8 mouse cellular contexts compared by ENCODE assay signal in genomic region chr6:88901947-88902820, GRCm38 (mm10). TPM values are rescaled to one million over a fixed set of nuclear protein-coding genes. Genes with fewer than 3 reads are reported as not detected.
A peak's percentile ranks its signal among the peaks of the same experiment; 100 is the strongest.
DNase-seq lines count a peak whose midpoint lies in the region; ATAC-seq lines count a peak whose summit lies in the region.

Tpra1 (plus strand) TSS chr6:88902251.

- H3K4me2 ChIP-seq in hindbrain, embryonic 11.5 days (replicated peaks; ENCODE audit: low read depth, low read length), result peak within 1 kb of the TSS; percentile 93

- H3K4me1 ChIP-seq in hindbrain, embryonic 11.5 days (replicated peaks; ENCODE audit: control insufficient read depth, insufficient read depth, low read length), result peaks cover 12% of the 10 kb centered on the region; the same call in 1 of the 2 replicates

- DNase-seq in MN1 (ENCODE audit: low spot score), result peak; percentile 95
- peak; percentile 95 for DNase-seq in cerebellum, adult 9-10 months
- DNase-seq in frontal cortex, adult 2 months (ENCODE audit: extremely low spot score in 1 of 2, low spot score in 1 of 2), result peak; percentile 95 to 98
- DNase-seq in hindbrain, embryonic 11.5 days (ENCODE audit: low spot score), result peak; percentile 92
- peak; percentile 91 to 94 for DNase-seq in layer of hippocampus, postnatal 10 days (ENCODE audit: low spot score in 2 of 2)
- DNase-seq in lung, postnatal 10 days, result peak; percentile 97
- peak; percentile 92 for DNase-seq in ovary, postnatal 36 days (ENCODE audit: low spot score)
- peak; percentile 94 for DNase-seq in thymus, postnatal 25 days

- H3K4me3 ChIP-seq in hindbrain, embryonic 11.5 days (ENCODE audit: low read depth, low read length), result peak within 1 kb of the TSS; percentile 63

- H3K9me3 ChIP-seq in hindbrain, embryonic 11.5 days (ENCODE audit: control insufficient read depth, low read length), result no peaks in the 10 kb centered on the region

- peak; percentile 82 for ATAC-seq in hindbrain, embryonic 11.5 days (ENCODE audit: low FRiP score)

- under 1% methylated on average over 66 of the region's 66 CpGs for WGBS in hindbrain, embryonic 11.5 days

- peak within 1 kb of the TSS; percentile 91 for H3K9ac ChIP-seq in hindbrain, embryonic 11.5 days (ENCODE audit: low read depth, low read length)

- H3K27ac ChIP-seq in hindbrain, embryonic 11.5 days (ENCODE audit: low read depth, low read length), result peak within 1 kb of the TSS; percentile 63

- no peaks in the 10 kb centered on the region for H3K36me3 ChIP-seq in hindbrain, embryonic 11.5 days (ENCODE audit: control insufficient read depth, insufficient read depth, low read length)

- H3K27me3 ChIP-seq in hindbrain, embryonic 11.5 days (ENCODE audit: control insufficient read depth, insufficient read depth, low read length), result no peaks in the 10 kb centered on the region

RNA-seq across cellular contexts. Expression of gene Tpra1, which starts in this region (rescaled TPM):
- 92.8 and 93.3 TPM in 2 replicates for polyA plus RNA-seq in frontal cortex, adult 2 months (2012; rRNA removed)
- polyA plus RNA-seq in hindbrain, embryonic 11.5 days (2014; fragmentation: Nextera tagmentation; extraction: Ambion mirVana), result 40.1 and 45.4 TPM in 2 replicates
- 10 to 100 TPM; 38.8 to 47.5 TPM for total RNA-seq in layer of hippocampus, postnatal 10 days (2021)

Comparison
In these comparisons a context has a peak if more than half of its experiments do, and no peak if none do; other contexts are left out.
1. Peak in every context shown above with its lines: DNase-seq, ATAC-seq, H3K4me3 ChIP-seq and H3K27ac ChIP-seq.